Mouse (Mus musculus) adrenal gland, adult 8-10 months (tissue): ENCODE data around the gene Brwd1. TPM values are rescaled to one million over a fixed set of nuclear protein-coding genes. Genes with fewer than 3 reads are reported as not detected.
"Not testable (repeated sequence)": the region's sequence is repeated elsewhere in the genome, so short reads cannot be mapped to it uniquely, and the experiment has no call there.

Source experiments
- DNase-seq: peaks from one replicate; pipeline ENCODE4 v3.0.0; 2022
- total RNA-seq, 4 experiments: library from RNA; stranded (reverse); gene quantifications; 2 replicates each; pipeline ENCODE4 v1.2.4; 2022

The Brwd1 gene
- total RNA-seq, 4 experiments from 2014 or later, result 73.1 to 126 (median 88.6) TPM

DNA sequence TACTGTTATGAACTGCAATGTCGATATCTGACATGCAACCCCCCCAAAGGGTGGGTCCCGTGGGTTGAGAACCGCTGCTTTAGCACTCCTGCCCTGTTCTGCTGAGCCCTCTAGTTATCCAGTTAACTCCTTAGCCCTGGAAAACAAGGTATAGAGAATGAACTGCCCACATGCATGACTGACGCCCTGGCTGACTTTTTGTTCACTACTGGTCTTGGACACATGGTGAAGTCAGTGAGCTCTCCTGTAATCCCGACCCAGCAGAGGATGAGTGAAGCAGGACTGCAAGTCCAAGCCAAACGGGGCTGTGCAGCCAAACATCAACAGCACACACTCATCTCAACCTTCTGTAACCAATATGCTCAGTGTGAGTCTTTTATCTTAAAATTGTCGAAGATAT, 1.8 kb downstream of the Brwd1 start:
- no peak for DNase-seq

DNA sequence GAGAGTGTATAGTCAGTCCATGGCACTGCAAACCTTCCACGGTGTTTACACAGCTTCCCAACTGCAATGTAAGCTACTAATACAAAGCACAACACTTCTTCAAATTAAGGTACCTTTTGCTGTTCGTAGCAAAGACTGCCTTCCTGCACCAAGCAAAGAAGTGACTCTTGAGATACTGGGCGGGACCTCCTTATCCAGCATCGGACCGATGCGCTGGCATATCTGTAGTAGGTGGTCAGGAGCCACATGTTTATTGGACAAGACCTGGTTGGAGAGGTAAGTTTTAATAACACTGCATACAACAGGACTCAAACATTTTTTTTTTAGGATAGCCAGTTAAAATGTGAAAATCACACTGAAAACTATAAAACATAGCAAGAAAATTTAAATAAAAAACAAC, 14.0 kb downstream of the Brwd1 start:
- no peak for DNase-seq

DNA sequence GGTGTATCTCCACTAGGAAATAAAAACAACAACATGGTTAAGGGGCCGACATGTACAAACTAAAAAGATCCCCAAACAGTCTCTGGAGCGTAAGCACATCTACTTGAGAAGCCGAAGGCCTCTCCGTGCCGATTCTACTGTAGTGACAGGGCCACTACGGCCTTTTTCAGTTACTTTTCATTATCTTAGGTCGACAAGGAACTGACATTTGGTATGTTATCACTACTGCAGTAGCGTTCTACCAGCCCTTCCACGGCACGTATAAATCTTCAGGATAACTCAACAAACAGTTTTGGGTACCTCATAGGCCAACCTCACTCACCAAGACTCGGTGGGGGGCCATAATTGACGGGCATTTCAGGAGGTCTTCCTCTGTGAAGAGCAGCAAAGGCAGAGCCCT, 16.2 kb downstream of the Brwd1 start:
- DNase-seq, result no peak

DNA sequence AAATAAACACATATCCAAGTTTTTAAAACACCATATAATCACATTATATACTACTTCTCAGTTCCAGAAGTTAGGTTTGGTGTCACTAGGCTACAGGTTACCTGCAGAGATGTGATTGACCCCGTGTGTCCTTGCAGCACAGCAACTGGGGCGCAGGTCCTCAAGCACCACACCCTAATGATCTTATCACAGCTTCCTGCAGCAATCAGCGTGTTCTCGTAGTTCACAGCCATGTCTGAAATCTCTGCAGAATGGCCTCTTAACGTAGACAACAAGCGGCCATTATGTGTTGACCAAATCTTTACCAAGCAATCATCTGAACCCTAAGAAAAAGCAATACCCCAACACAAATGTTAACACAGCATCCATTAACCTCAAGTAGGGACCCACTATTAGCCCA, 17.7 kb downstream of the Brwd1 start:
- no peak for DNase-seq

DNA sequence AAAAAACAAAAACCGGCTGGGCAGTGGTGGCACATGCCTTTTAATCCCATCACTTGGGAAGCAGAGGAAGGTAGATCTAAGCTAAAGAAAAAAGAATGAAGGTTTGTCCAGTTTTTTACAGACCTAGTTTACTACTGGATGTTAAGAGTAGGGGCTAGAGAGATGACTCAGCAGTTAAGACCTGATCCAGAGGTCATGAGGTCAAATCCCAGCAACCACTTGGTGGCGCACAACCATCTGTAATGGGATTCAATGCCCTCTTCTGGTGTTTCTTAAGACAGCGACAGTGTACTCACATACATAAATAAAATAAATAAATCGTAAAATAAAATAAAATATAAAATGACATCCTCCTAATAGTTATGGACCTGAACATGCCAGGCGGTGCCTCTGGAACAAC, 38.2 kb downstream of the Brwd1 start:
- DNase-seq, result peak; percentile 30

DNA sequence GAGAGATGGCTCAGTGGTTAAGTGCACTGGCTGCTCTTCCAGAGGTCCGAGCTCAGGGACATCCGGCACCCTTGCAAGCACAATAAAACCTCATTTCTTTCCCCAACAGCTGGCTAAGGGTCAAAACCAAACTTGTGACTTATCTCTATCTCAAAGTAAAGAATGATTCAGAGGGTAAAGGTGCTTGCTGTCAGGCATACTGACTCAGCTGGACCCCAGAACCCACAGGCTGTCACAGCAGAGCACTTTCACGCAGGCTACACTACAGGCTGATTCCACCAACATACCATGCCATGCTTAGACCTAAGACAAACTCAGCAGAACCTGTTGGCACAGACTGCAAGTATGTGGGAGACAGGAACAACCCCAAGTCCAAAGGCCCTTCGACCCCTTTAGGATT, 41.6 kb downstream of the Brwd1 start:
- DNase-seq, result no peak

DNA sequence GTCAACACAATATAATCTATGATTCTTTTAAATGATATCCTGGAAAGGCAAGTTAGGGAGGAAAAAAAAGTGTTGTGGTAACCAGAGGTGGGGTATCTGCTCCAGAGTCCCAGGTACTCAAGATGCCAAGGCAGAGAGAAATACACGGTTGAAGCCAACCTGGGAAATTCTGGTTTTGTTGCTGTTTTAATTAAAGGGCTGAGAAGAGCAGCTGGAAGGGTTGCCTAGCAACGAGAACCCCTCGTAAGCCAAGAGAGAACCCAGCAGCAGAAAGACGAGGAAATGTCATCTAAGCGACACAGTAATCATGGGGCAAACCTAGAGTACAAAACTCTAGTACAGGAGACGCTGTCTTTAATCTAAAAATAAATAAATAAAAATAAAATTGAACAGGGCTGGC, 42.8 kb downstream of the Brwd1 start:
- no peak for DNase-seq

DNA sequence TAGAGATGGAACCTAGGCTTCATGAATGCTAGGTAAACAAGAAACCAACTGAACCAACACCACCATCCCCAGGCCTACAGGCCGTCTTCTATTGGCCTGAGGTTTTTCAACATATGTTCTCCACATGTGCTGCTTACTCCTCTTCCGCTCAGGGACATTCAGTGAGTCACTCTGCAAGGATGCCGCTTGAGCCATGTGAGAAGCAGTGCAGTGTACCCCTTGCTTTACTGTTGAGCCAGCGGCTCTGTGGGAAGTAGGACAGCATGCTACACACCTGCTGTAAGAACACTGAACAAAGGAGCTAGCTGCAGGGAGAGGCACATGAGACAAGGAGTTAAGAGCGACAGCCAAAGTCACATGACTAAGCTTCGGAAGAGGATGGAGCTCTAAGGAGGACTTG, 47.9 kb downstream of the Brwd1 start:
- DNase-seq, result no peak

DNA sequence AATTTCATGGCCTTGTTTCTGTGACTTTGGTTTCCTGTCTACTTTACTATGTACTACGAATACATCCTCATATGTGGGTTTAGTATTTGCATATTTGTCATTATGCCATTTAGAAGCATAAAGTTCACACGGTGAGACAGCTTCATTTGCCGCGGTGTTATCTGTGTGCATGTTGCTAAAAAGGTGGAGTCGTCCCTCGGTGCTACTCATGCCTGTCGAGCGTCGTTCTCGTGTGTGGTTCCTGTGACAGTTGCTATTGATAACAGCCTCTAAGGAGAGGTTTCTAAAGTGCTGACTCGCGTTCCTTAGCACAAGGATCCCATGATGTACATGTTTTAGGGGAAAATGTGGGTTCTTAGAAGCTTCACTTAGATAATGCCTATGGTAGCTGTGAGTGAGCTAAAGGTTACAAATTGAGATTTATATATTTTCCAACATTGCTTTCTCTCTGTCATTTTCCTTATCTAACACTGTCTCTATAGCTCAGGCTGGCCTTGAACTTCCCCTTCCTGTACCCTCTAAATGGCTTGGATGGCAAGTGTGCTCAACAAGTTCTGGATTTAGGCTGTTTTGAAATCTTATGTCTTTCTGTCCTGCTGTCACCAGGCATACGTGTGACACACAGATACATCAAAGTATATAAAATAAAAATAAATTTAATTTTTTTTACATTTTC, 49.8 kb downstream of the Brwd1 start:
- DNase-seq, result no peak

DNA sequence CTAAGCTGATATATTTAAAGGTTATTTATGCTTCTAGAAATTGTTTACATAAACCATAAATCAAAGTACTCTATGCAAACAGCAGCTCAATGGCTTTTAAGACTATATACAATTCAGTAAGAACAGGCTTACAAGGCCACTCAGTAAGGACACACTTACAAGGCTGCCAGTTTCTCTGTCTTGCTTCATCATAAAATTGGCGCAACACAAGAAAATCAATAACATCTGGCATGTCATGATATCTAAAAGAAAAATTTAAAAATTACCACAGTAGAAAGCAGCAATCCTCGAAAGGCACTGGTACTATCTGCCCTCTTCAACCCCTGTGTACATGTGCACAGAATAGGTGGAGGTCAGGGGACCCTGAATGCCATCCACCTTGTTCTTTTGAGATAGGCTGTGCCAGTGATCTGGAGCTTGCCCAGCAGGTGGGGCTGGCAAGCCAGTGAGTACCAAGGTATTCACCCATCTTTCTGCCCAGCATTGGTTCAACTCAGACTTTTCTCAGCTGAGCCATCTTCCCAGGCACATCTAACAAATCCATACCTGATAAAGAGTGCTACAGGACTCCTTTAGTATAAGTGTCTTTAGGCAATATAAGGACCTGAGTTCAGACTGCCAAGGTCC, 51.7 kb downstream of the Brwd1 start:
- no peak for DNase-seq

DNA sequence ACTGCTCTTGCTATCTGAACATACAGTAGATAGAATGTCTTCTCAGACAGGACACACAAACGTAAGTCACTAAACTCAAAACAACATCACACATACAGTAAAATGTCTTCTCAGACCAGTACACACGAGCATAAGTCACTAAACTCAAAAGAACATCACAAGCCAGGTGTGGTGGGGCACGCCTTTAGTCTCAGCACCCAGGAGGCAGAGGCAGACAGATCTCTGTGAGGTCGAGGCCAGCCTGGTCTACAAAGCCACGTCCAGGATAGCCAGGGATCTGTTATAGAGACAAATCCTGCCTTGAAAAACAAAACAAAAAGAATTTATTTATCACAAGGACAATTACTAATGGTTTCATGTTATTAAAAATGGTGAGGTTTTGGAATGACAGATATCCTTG, 56.1 kb downstream of the Brwd1 start:
- no peak for DNase-seq

DNA sequence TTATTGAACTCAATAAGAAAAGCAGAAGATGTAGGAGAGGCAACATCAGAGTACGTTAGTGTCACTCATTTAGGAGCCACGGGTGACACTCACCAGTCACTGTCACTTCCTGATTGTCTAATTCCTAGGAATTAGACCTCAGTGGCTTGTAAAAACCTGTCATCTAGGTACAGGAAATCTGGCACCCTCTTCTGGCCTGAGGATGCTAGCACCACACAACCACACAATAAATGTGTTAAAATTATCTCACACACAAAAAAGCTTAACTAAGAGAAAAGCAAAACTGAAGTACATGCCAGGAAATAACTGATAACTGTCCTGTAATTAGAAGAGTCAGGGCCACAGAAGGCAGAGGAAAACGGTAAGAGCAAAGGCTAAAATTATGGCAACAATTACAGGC, 57.1 kb downstream of the Brwd1 start:
- no peak for DNase-seq

DNA sequence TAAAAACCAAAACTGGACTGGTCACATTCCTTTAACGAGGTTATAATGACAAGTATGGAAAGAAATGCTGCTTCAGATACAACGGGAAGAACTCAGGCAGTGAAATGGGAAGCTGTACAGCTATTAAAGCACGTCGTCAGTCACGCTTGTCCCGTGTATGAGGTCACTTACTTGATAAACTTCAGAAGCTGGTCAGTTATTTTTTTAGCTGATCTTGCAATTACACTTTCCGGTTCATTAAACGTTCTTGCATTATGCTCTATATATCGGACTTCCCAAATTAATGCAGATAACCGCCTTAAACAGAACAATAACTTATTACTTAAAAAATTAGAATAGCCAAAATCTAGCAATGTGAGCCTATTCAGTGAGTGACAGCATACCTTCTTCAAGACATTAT, 61.3 kb downstream of the Brwd1 start:
- DNase-seq, result no peak

DNA sequence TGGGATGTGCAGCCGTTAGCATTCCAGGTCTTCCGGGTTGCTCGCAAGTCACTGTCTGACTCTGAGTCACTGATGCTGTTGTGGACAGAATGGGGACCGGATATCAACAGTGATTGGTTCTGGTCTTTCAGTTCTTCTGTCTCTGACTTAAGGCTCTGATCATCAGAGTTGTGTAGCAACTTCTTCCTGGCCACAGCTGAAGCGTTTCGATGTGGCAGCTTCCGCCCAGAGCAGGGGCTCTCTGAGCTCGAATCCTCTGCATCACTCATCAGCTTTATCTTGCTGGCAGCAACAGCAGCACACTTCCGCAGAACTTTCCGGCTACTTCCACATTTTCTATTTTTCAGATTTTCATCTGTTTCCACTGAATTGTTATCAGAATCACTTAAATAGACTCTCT, 73.2 kb downstream of the Brwd1 start:
- DNase-seq, result not testable (repeated sequence)

DNA sequence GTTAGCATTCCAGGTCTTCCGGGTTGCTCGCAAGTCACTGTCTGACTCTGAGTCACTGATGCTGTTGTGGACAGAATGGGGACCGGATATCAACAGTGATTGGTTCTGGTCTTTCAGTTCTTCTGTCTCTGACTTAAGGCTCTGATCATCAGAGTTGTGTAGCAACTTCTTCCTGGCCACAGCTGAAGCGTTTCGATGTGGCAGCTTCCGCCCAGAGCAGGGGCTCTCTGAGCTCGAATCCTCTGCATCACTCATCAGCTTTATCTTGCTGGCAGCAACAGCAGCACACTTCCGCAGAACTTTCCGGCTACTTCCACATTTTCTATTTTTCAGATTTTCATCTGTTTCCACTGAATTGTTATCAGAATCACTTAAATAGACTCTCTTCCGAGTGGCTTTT, 78.0 kb downstream of the Brwd1 start:
- DNase-seq, result not testable (repeated sequence)

DNA sequence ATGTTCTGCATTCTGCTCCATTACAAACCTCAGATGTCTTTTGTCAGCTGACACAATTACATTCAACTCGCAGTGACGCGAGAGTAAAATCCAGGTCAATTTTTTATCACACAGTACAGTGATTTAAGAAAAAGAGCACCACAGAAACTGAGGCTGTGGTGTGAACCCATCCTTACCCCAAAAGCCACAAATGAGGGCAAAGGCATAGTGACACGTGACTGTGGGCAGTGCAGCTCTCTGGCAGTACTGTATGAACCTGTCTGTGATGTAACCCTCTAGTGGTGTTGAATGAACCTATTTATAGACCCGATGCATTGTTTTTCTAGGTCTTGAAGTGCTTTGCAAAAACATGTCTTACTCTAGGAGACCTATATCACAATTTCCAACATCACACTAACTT, 83.0 kb downstream of the Brwd1 start:
- DNase-seq, result no peak

DNA sequence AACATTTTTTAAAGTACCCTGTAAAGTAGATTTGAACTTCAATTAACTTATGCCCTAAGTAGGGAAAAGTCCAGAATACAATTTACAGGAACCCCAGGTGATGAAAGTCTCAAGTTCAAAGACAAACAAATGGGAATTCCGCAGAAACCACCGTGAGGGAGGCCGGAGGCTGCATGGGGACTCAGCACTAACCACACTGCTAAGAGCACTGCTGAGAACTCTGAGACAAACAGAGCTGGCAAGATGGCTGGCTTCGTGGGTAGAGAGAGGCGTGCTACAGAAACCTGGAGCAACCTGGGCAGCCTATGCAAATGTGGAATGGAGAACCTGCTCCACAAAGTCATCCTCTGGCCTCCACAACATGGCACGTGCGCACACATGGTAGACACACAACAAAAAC, 86.2 kb downstream of the Brwd1 start:
- DNase-seq, result no peak

DNA sequence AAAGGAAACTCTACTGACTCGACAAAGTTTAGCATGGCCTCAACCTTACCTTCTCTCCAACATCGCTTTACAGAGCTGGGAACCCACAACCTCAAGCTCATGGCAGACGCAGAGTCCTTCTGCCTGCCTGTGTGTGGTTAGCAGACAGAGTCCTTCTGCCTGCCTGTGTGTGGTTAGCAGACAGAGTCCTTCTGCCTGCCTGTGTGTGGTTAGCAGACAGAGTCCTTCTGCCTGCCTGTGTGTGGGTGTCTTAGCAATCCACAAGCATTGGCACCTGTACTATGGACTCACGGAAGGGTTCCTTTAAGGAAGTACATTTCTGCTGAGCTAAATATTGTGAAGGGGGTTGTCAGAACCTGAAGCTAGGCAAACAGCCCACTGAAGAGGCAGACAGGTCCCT, 87.8 kb downstream of the Brwd1 start:
- not testable (repeated sequence) for DNase-seq

DNA sequence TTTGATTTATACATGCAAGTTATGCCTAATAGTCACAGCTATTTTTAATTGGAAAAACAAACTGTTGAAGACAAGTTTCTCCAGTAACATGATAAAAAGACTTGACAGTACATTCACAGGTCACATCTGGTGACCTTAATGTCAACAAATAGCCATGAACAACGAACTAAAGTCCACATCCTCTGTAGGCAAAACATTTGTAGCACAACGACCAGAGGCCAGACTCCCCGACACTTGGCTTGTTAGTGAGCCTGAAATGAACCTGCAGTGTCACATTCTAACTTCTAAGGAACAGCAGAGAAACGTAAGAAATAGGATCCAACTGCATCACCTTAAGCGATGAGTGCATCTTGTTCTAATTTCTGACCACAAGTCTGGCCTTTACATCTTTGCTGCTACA, 89.7 kb downstream of the Brwd1 start:
- no peak for DNase-seq

DNA sequence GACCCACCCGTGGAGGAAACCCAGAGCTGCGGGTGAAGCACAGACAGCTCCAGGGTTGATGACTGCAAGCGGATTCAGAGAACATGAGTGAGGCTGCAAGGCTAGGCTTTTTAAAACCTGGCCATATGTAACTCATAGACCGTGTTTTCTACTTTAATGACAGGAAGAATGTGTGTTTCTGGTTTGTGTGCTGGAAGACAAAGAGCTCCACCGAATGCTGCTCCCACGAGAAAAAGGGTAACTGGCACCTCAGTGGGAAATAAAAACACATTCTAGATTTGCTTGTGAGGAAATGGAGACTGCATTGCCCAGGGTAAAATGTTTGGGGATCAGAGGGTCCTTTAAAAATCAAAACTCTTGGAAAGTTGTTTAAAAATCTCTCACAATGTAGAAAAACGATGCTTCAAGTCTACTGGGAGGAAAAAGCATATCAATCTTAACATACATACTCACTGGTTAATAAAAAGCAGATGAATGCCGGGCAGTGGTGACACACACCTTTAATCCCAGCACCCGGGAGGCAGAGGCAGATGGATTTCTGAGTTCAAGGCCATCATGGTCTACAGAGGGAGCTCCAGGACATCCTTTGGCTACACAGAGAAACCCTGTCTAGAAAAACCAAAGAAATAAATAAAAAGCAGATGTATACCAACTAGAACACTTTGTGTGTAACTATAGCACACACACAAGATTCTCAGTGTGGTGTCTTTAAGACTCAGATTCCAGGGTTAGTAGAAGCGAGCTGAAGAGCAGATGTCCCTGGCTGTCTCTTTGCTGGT, 91.0 kb downstream of the Brwd1 start:
- no peak for DNase-seq

DNA sequence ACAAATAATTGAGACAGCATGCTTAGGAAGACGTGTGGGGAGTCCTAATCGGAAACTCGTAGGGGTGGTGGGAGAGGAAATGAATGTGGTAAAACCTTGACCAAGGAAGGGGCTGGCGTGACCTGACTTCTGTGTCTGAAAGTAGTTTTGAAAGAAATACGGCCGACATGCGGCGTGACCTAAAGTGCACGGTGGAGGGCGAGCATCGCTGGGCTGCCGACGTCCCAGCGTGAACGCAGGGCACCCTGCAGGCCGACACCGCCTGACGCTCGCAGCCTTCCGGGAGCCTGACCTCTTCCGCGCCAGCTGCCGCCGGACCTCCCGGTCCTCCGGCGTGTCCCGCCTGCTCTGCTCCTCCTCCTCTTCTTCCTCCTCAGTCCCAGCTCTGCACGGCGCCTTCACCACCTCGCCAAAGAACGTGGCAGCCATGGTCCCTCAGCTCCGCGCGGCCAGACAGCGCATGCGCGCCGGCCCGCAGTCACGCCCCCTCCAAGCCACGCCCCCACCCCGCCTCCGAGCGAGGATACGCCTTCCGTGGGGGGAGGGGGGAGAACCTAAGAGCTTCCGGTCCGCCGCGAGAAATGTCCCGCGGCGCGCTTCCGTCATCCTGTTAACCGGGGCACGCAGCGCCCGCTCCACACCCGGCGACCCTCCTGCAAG, 91.7 kb downstream of the Brwd1 start, which contains the start of gene Psmg1:
TSS of gene Psmg1 (minus strand) at position 499 of the 660 bp plus-strand sequence.
- peak; percentile 90 for DNase-seq

DNA sequence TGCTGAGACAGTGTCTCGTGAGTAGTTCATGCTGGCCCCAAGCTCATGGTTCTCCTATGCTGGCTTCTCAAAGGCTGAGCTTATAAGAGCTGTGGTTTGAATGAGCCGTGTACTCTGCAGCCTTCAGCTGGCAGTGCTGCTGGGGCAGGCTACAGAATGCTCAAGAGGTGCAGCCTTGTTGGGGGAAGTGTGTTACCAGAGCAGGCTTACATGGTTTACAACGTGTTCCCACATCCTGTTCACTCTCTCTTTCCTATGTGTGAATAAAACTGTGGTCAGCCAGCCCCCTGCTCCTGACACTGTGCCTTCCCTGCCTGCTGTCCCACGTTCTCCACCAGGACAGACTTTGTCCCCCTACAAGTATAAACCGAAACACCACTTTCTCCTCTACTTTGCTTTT, 97.4 kb downstream of the Brwd1 start:
- no peak for DNase-seq

DNA sequence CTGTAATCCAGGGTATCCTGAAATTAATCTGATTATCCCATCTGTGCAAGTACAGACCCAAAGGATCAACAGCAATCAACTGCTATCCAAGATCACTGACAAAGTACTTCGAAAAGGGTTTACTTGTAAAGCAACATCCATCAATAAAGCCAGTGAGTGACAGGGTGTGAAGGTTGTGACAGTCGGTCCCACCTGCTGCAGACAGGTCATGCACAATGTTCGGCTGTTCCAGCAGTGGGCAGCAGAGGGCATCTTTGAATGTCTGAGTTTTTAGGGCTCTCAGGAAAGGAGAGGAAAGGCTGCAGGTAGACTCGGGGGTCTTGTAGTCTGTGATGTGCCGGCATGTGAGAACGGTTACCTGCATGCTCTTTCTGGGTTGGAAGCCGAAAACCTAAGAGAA, 98.7 kb downstream of the Brwd1 start:
- no peak for DNase-seq
